Mouse (Mus musculus): ENCODE measurements at regions not wholly inside any gene's neighbourhood (a gene's known extent, or its start where the extent isn't known, plus 50 kb on each side); places are given as distances from the start of the nearest gene placed in this dataset.

DNA sequence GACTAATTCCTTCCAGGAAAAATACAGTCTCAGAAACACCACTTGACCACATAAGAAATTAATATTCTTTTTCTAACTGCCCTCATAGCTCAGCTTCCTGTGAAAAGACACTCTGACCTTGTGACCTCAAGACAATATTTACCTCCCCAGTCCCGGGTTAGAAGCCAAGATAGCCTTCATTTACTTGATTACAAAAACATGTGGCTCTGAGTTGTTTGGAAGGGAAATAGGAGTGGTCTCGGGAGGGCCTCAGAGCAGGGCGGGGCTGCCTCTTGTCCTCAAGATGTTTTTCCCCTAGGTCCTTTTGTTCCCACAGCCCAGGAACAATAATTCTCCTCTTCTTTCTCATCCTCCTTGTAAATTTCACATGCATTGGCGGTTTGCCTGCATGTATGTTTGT lies 76.7 kb downstream of the Spesp1 start:
- TF ChIP-seq CTCF (IDR thresholded peaks at IDR 0.05; ENCODE audit: low read depth): no peak
- WGBS: 43% methylated on average over 4 of the region's 4 CpGs
- ATAC-seq: no peak
- Histone ChIP-seq H3K4me3 (ENCODE audit: low read depth, low read length) (no peak overlapping the region), H3K9ac (ENCODE audit: low read depth, low read length) (no peak overlapping the region), H3K27me3 (replicated peaks; ENCODE audit: control insufficient read depth, insufficient read depth, low read length) (no peaks in the 10 kb centered on the region), H3K27ac (ENCODE audit: low read depth, low read length) (no peak overlapping the region), H3K4me2 (replicated peaks; ENCODE audit: low read depth) (no peak overlapping the region), H3K36me3 (ENCODE audit: control insufficient read depth, insufficient read depth) (no peaks in the 10 kb centered on the region), H3K4me1 (replicated peaks; ENCODE audit: control insufficient read depth, insufficient read depth, low read length) (no peaks in the 10 kb centered on the region), H3K9me3 (ENCODE audit: control insufficient read depth) (no peaks in the 10 kb centered on the region)

DNA sequence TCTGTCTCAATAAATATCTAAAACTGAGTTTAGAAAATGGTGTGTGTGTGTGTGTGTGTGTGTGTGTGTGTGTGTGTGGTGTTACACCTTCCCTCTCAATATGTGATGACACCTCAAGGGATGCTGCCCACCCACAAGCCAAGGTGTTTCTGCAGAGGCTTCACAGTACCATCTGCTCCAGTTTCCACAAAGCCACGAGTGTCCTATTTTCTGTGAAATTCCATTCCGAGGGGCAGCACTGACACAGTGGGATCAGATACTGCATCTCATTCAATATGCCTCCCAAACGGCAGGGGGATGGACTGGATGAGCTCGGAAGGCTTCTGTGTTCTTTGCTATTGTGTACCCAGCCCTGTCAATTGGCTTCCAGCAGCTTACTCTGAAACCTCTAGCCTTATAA lies 78.5 kb downstream of the Spesp1 start:
- H3K27me3 ChIP-seq (replicated peaks; ENCODE audit: control insufficient read depth, insufficient read depth, low read length): no peaks in the 10 kb centered on the region
- TF ChIP-seq CTCF (IDR thresholded peaks at IDR 0.05; ENCODE audit: low read depth): no peak
- H3K9me3 ChIP-seq (ENCODE audit: control insufficient read depth): no peaks in the 10 kb centered on the region
- H3K4me1 ChIP-seq (replicated peaks; ENCODE audit: control insufficient read depth, insufficient read depth, low read length): no peaks in the 10 kb centered on the region
- no peaks in the 10 kb centered on the region for H3K36me3 ChIP-seq (ENCODE audit: control insufficient read depth, insufficient read depth)
- no peak for ATAC-seq
- no peak overlapping the region for H3K4me3 ChIP-seq (ENCODE audit: low read depth, low read length)
- WGBS: 60% methylated on average over 4 of the region's 4 CpGs
- H3K4me2 ChIP-seq (replicated peaks; ENCODE audit: low read depth): no peak overlapping the region
- H3K9ac ChIP-seq (ENCODE audit: low read depth, low read length): no peak overlapping the region
- no peak overlapping the region for H3K27ac ChIP-seq (ENCODE audit: low read depth, low read length)

DNA sequence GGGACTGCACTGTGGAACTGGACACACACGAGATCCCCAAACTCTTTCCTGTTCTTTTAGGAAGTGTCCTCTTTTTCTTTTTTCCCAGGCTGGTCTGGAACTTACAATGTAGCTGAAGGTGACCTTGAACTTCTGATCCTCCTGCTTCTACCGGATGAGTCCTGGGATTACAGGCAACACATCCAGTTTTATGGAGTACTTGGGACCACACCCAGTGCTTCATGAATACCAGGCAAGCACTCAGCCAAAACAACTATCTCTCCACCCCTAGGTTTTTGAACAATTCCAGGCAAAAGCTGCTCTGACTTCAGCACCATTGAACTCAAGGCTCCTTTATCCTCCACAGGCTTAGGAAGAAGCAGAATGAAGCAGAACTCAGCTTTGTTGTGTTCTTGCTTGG lies 79.7 kb downstream of the Spesp1 start:
- H3K36me3 ChIP-seq (ENCODE audit: control insufficient read depth, insufficient read depth): no peaks in the 10 kb centered on the region
- no peaks in the 10 kb centered on the region for H3K9me3 ChIP-seq (ENCODE audit: control insufficient read depth)
- H3K4me3 ChIP-seq (ENCODE audit: low read depth, low read length): no peak overlapping the region
- H3K4me1 ChIP-seq (replicated peaks; ENCODE audit: control insufficient read depth, insufficient read depth, low read length): no peaks in the 10 kb centered on the region
- H3K4me2 ChIP-seq (replicated peaks; ENCODE audit: low read depth): no peak overlapping the region
- no peak for TF ChIP-seq CTCF (IDR thresholded peaks at IDR 0.05; ENCODE audit: low read depth)
- no peak for ATAC-seq
- H3K27ac ChIP-seq (ENCODE audit: low read depth, low read length): no peak overlapping the region
- H3K9ac ChIP-seq (ENCODE audit: low read depth, low read length): no peak overlapping the region
- no peaks in the 10 kb centered on the region for H3K27me3 ChIP-seq (replicated peaks; ENCODE audit: control insufficient read depth, insufficient read depth, low read length)
- 59% methylated on average over 2 of the region's 2 CpGs for WGBS

DNA sequence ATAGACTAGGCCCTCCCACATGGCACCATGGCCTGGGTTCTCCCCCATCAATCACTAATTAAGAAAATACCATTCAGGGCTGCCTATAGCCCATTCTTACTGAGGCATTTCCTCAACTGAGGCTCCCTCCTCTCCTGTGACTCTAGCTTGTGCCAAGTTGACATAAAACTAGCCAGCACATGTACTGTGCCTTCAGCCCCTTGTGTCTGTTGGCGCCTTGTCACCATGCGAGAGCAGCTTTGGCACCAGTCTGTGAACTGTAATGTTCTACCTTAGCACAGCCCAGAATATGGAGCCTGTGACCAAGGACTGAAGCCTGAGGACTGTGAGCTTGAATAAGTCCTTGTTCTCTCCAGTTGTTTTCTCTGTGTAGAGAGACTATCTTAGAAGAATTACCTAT lies 75.0 kb upstream of the Glce start:
- Histone ChIP-seq H3K4me2 (replicated peaks; ENCODE audit: low read depth) (no peak overlapping the region), H3K9ac (ENCODE audit: low read depth, low read length) (no peak overlapping the region), H3K27me3 (replicated peaks; ENCODE audit: control insufficient read depth, insufficient read depth, low read length) (no peaks in the 10 kb centered on the region), H3K27ac (ENCODE audit: low read depth, low read length) (no peak overlapping the region), H3K4me3 (ENCODE audit: low read depth, low read length) (no peak overlapping the region), H3K36me3 (ENCODE audit: control insufficient read depth, insufficient read depth) (no peaks in the 10 kb centered on the region), H3K9me3 (ENCODE audit: control insufficient read depth) (no peaks in the 10 kb centered on the region), H3K4me1 (replicated peaks; ENCODE audit: control insufficient read depth, insufficient read depth, low read length) (no peaks in the 10 kb centered on the region)
- WGBS: 92% methylated on average over 2 of the region's 2 CpGs
- TF ChIP-seq CTCF (IDR thresholded peaks at IDR 0.05; ENCODE audit: low read depth): no peak
- ATAC-seq: no peak

DNA sequence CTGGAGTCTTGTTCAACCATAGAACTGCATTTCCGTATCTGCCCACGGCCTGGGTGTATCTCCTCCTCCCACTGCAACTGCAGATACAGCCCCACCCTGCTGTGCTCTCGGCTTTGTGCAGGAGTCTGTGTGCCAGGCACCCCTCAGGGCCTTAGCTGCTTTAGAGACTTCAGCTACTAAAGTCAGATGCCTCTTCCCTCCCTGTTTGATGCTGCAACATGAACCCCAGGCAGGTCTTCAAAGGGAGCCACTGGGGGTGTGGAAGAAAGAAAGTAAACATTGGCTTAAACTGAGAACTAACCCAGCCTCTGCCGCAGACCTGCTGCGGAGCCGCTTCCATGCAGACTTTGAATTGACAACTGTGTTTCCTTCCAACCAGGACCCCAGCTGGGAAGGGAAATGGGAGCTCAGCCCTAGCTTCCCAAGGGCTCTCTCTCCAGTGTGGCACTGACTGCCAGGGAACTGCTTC lies 70.0 kb upstream of the Glce start:
- no peak for TF ChIP-seq CTCF (IDR thresholded peaks at IDR 0.05; ENCODE audit: low read depth)
- Histone ChIP-seq H3K4me3 (ENCODE audit: low read depth, low read length) (no peak overlapping the region), H3K4me2 (replicated peaks; ENCODE audit: low read depth) (peak overlapping the region; percentile 35), H3K9ac (ENCODE audit: low read depth, low read length) (no peak overlapping the region), H3K27me3 (replicated peaks; ENCODE audit: control insufficient read depth, insufficient read depth, low read length) (no peaks in the 10 kb centered on the region), H3K9me3 (ENCODE audit: control insufficient read depth) (no peaks in the 10 kb centered on the region), H3K4me1 (replicated peaks; ENCODE audit: control insufficient read depth, insufficient read depth, low read length) (no peaks in the 10 kb centered on the region), H3K27ac (ENCODE audit: low read depth, low read length) (no peak overlapping the region), H3K36me3 (ENCODE audit: control insufficient read depth, insufficient read depth) (no peaks in the 10 kb centered on the region)
- ATAC-seq: no peak
- 12% methylated on average over 6 of the region's 6 CpGs for WGBS

DNA sequence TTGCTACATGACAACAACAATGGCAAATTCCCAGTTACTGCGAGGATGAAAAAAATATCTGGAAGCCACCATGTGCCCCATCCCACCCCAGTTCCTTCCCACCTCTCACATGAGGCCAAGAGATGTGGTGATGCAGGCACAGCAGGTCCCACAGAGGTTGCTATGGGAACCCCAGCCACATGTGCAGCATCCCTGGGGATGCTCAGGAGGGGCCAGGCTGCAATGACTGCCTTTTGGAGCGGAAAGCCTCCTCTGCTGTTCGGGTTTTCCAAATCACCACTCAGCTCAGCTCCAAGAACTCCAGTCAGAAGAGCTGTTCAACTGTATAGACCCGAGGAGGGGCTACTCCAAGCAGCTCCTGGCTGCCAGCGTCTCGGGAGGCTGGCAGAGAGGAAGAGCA lies 68.0 kb upstream of the Glce start:
- WGBS: 66% methylated on average over 6 of the region's 6 CpGs
- Histone ChIP-seq H3K27ac (ENCODE audit: low read depth, low read length) (no peak overlapping the region), H3K36me3 (ENCODE audit: control insufficient read depth, insufficient read depth) (no peaks in the 10 kb centered on the region), H3K4me3 (ENCODE audit: low read depth, low read length) (no peak overlapping the region), H3K9ac (ENCODE audit: low read depth, low read length) (no peak overlapping the region), H3K4me2 (replicated peaks; ENCODE audit: low read depth) (no peak overlapping the region), H3K9me3 (ENCODE audit: control insufficient read depth) (no peaks in the 10 kb centered on the region), H3K4me1 (replicated peaks; ENCODE audit: control insufficient read depth, insufficient read depth, low read length) (no peaks in the 10 kb centered on the region), H3K27me3 (replicated peaks; ENCODE audit: control insufficient read depth, insufficient read depth, low read length) (no peaks in the 10 kb centered on the region)
- no peak for ATAC-seq
- TF ChIP-seq CTCF (IDR thresholded peaks at IDR 0.05; ENCODE audit: low read depth): no peak

DNA sequence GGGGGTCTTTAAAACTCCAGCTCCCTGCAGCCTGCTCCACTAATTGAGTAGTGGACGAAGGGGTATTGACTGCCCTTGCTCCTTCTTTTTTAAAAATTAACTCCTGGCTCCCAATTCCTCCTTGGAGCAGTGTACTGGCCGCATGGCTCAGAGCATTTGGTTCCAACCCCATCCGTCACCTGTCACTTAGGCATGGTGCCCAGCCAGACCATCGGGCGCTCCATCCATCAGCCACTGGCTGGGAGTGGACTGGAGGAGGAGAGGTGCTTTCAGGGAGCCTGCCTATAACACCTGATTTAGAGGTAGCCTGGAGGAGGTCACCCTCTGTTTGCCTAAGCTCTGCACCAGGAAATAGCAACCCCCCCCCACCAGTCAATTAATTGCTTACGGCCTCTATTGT lies 66.4 kb upstream of the Glce start:
- H3K36me3 ChIP-seq (ENCODE audit: control insufficient read depth, insufficient read depth): no peaks in the 10 kb centered on the region
- H3K9ac ChIP-seq (ENCODE audit: low read depth, low read length): no peak overlapping the region
- ATAC-seq: no peak
- no peaks in the 10 kb centered on the region for H3K4me1 ChIP-seq (replicated peaks; ENCODE audit: control insufficient read depth, insufficient read depth, low read length)
- H3K27ac ChIP-seq (ENCODE audit: low read depth, low read length): no peak overlapping the region
- WGBS: 55% methylated on average over 6 of the region's 6 CpGs
- no peak for TF ChIP-seq CTCF (IDR thresholded peaks at IDR 0.05; ENCODE audit: low read depth)
- no peaks in the 10 kb centered on the region for H3K27me3 ChIP-seq (replicated peaks; ENCODE audit: control insufficient read depth, insufficient read depth, low read length)
- H3K4me3 ChIP-seq (ENCODE audit: low read depth, low read length): no peak overlapping the region
- H3K9me3 ChIP-seq (ENCODE audit: control insufficient read depth): no peaks in the 10 kb centered on the region
- H3K4me2 ChIP-seq (replicated peaks; ENCODE audit: low read depth): no peak overlapping the region
